Mouse (Mus musculus): ENCODE results near the gene Zfp64. TPM values are rescaled to one million over a fixed set of nuclear protein-coding genes. Genes with fewer than 3 reads are reported as not detected.

The Zfp64 gene
- polyA plus RNA-seq, 1 experiment from 2014 or later, result 21.6 TPM

- no peaks in the 10 kb centered on the region for H3K27me3 ChIP-seq
- no peak for ATAC-seq
- no peak for DNase-seq (ENCODE audit: low read depth, low spot score)
- CTCF ChIA-PET, result interaction anchor here (1.7 kb wide), 1 partner anchor 26 kb away, joined by 4 read pairs; no protein-coding TSS in a partner anchor
- POLR2A ChIA-PET, result no interaction called here
- in situ Hi-C loops (cut with MboI; ENCODE audit: low pct_unique_long_range_greater_than_20kb), result loop anchor here (10.0 to 25.0 kb wide), 2 partner anchors 110 to 187 kb away; partner anchors contain the start of gene Sall4
- TF ChIP-seq CTCF (IDR thresholded peaks at IDR 0.05), result no peak
Observed at GRCm38 (mm10) chr2:168874498-168874897, 80.9 kb downstream of the Zfp64 start.

GRCm38 (mm10) chr2:168871767-168872511, 83.4 kb downstream of the Zfp64 start:
- ChIA-PET CTCF (no interaction called here), POLR2A (no interaction called here)
- TF ChIP-seq CTCF (IDR thresholded peaks at IDR 0.05), result no peak
- no peaks in the 10 kb centered on the region for H3K27me3 ChIP-seq
- in situ Hi-C loops (cut with MboI; ENCODE audit: low pct_unique_long_range_greater_than_20kb), result loop anchor here (10.0 to 25.0 kb wide), 2 partner anchors 107 to 185 kb away; partner anchors contain the start of gene Sall4
- no peak for DNase-seq (ENCODE audit: low read depth, low spot score)
- no peak for ATAC-seq

GRCm38 (mm10) chr2:168870480-168870879, 84.9 kb downstream of the Zfp64 start:
- DNase-seq (ENCODE audit: low read depth, low spot score) (no peak), ATAC-seq (no peak)
- H3K27me3 ChIP-seq, result no peaks in the 10 kb centered on the region
- in situ Hi-C loops (cut with MboI; ENCODE audit: low pct_unique_long_range_greater_than_20kb), result loop anchor here (10.0 to 25.0 kb wide), 2 partner anchors 106 to 183 kb away; partner anchors contain the start of gene Sall4
- peak; percentile 47 for TF ChIP-seq CTCF (IDR thresholded peaks at IDR 0.05)
- ChIA-PET POLR2A (no interaction called here), CTCF (interaction anchor here (1.2 kb wide), 1 partner anchor 9 kb away, joined by 3 read pairs; no protein-coding TSS in a partner anchor)

GRCm38 (mm10) chr2:168866942-168867341, 88.4 kb downstream of the Zfp64 start:
- in situ Hi-C loops (cut with MboI; ENCODE audit: low pct_unique_long_range_greater_than_20kb), result loop anchor here (25.0 kb wide), 1 partner anchor 180 kb away; no protein-coding TSS in a partner anchor
- no peak for ATAC-seq
- DNase-seq (ENCODE audit: low read depth, low spot score), result no peak
- POLR2A ChIA-PET, result no interaction called here
- CTCF ChIA-PET, result no interaction called here
- H3K27me3 ChIP-seq, result no peaks in the 10 kb centered on the region
- no peak for TF ChIP-seq CTCF (IDR thresholded peaks at IDR 0.05)

GRCm38 (mm10) chr2:168866436-168866835, 89.0 kb downstream of the Zfp64 start:
- no peak for TF ChIP-seq CTCF (IDR thresholded peaks at IDR 0.05)
- ChIA-PET CTCF (no interaction called here), POLR2A (no interaction called here)
- DNase-seq (ENCODE audit: low read depth, low spot score), result no peak
- no peaks in the 10 kb centered on the region for H3K27me3 ChIP-seq
- in situ Hi-C loops (cut with MboI; ENCODE audit: low pct_unique_long_range_greater_than_20kb), result loop anchor here (25.0 kb wide), 1 partner anchor 179 kb away; no protein-coding TSS in a partner anchor
- no peak for ATAC-seq

GRCm38 (mm10) chr2:168864905-168865304, 90.5 kb downstream of the Zfp64 start:
- ATAC-seq, result no peak
- no peaks in the 10 kb centered on the region for H3K27me3 ChIP-seq
- TF ChIP-seq CTCF (IDR thresholded peaks at IDR 0.05), result no peak
- CTCF ChIA-PET, result no interaction called here
- in situ Hi-C loops (cut with MboI; ENCODE audit: low pct_unique_long_range_greater_than_20kb), result loop anchor here (25.0 kb wide), 1 partner anchor 178 kb away; no protein-coding TSS in a partner anchor
- DNase-seq (ENCODE audit: low read depth, low spot score), result no peak
- POLR2A ChIA-PET, result no interaction called here

GRCm38 (mm10) chr2:168862694-168863093, 92.7 kb downstream of the Zfp64 start:
- no peaks in the 10 kb centered on the region for H3K27me3 ChIP-seq
- no peak for TF ChIP-seq CTCF (IDR thresholded peaks at IDR 0.05)
- in situ Hi-C loops (cut with MboI; ENCODE audit: low pct_unique_long_range_greater_than_20kb), result loop anchor here (25.0 kb wide), 1 partner anchor 175 kb away; no protein-coding TSS in a partner anchor
- no peak for DNase-seq (ENCODE audit: low read depth, low spot score)
- ChIA-PET CTCF (no interaction called here), POLR2A (no interaction called here)
- no peak for ATAC-seq

GRCm38 (mm10) chr2:168860922-168861740, 94.3 kb downstream of the Zfp64 start:
- ChIA-PET CTCF (interaction anchor here (1.2 kb wide), 1 partner anchor 9 kb away, joined by 3 read pairs; no protein-coding TSS in a partner anchor), POLR2A (no interaction called here)
- ATAC-seq (no peak), DNase-seq (ENCODE audit: low read depth, low spot score) (no peak)
- in situ Hi-C loops (cut with MboI; ENCODE audit: low pct_unique_long_range_greater_than_20kb), result loop anchor here (25.0 kb wide), 1 partner anchor 174 kb away; no protein-coding TSS in a partner anchor
- H3K27me3 ChIP-seq, result no peaks in the 10 kb centered on the region
- TF ChIP-seq CTCF (IDR thresholded peaks at IDR 0.05), result no peak

GRCm38 (mm10) chr2:168860032-168860691, 95.2 kb downstream of the Zfp64 start:
- DNase-seq (ENCODE audit: low read depth, low spot score) (no peak), ATAC-seq (no peak)
- no peaks in the 10 kb centered on the region for H3K27me3 ChIP-seq
- TF ChIP-seq CTCF (IDR thresholded peaks at IDR 0.05), result no peak
- in situ Hi-C loops (cut with MboI; ENCODE audit: low pct_unique_long_range_greater_than_20kb), result loop anchor here (25.0 kb wide), 1 partner anchor 173 kb away; no protein-coding TSS in a partner anchor
- CTCF ChIA-PET, result no interaction called here
- POLR2A ChIA-PET, result no interaction called here

- in situ Hi-C loops (cut with MboI; ENCODE audit: low pct_unique_long_range_greater_than_20kb), result loop anchor here (25.0 kb wide), 1 partner anchor 169 kb away; no protein-coding TSS in a partner anchor
Observed at GRCm38 (mm10) chr2:168856638-168857037, 98.7 kb downstream of the Zfp64 start.

More at GRCm38 (mm10) chr2:168856638-168857037, 98.7 kb downstream of the Zfp64 start:
- DNase-seq (ENCODE audit: low read depth, low spot score) (no peak), ATAC-seq (no peak)
- TF ChIP-seq CTCF (IDR thresholded peaks at IDR 0.05), result no peak
- H3K27me3 ChIP-seq, result no peaks in the 10 kb centered on the region
- ChIA-PET POLR2A (no interaction called here), CTCF (no interaction called here)
